Mouse (Mus musculus): ENCODE results near the gene Zscan10. TPM values are rescaled to one million over a fixed set of nuclear protein-coding genes. Genes with fewer than 3 reads are reported as not detected.
"Not testable (repeated sequence)": the region's sequence is repeated elsewhere in the genome, so short reads cannot be mapped to it uniquely, and the experiment has no call there.

Gene Zscan10
- total and polyA plus RNA-seq, 3 experiments = not detected

- no peak for DNase-seq
Observed at GRCm38 (mm10) chr17:23587253-23587652, 13.4 kb upstream of the Zscan10 start.

- DNase-seq = peak; percentile 97
Observed at GRCm38 (mm10) chr17:23592208-23592925, 8.3 kb upstream of the Zscan10 start.

- DNase-seq = no peak
Observed at GRCm38 (mm10) chr17:23592926-23593300, 7.7 kb upstream of the Zscan10 start.

GRCm38 (mm10) chr17:23595139-23595538 lies 5.5 kb upstream of the Zscan10 start:
- not testable (repeated sequence) for DNase-seq

- peak; percentile 92 for DNase-seq
Observed at GRCm38 (mm10) chr17:23598582-23599552, 1.8 kb upstream of the Zscan10 start, which contains the start of gene Zfp13. Zfp13 (minus strand) TSS chr17:23599487.

- DNase-seq = no peak
Observed at GRCm38 (mm10) chr17:23599605-23600063, 1.0 kb upstream of the Zscan10 start.

GRCm38 (mm10) chr17:23601836-23602585 lies 1.4 kb downstream of the Zscan10 start:
- DNase-seq = no peak

- no peak for DNase-seq
Observed at GRCm38 (mm10) chr17:23603077-23603476, 2.4 kb downstream of the Zscan10 start.

GRCm38 (mm10) chr17:23603542-23603941 lies 2.9 kb downstream of the Zscan10 start:
- peak; percentile 30 for DNase-seq

GRCm38 (mm10) chr17:23604394-23604793 lies 3.7 kb downstream of the Zscan10 start:
- DNase-seq = no peak

- no peak for DNase-seq
Observed at GRCm38 (mm10) chr17:23605220-23605619, 4.6 kb downstream of the Zscan10 start.

- no peak for DNase-seq
Observed at GRCm38 (mm10) chr17:23609612-23610011, 9.0 kb downstream of the Zscan10 start.

GRCm38 (mm10) chr17:23610361-23610800 lies 9.7 kb downstream of the Zscan10 start:
- DNase-seq = peak; percentile 35

- no peak for DNase-seq
Observed at GRCm38 (mm10) chr17:23617087-23617486, 16.4 kb downstream of the Zscan10 start.

- DNase-seq = no peak
Observed at GRCm38 (mm10) chr17:23620351-23620750, 19.7 kb downstream of the Zscan10 start.

GRCm38 (mm10) chr17:23627813-23628212 lies 27.2 kb downstream of the Zscan10 start:
- DNase-seq = no peak

GRCm38 (mm10) chr17:23630195-23631020 lies 29.8 kb downstream of the Zscan10 start:
- DNase-seq = peak; percentile 84

- no peak for DNase-seq
Observed at GRCm38 (mm10) chr17:23631241-23631640, 30.6 kb downstream of the Zscan10 start.

GRCm38 (mm10) chr17:23644613-23645495 lies 44.2 kb downstream of the Zscan10 start, which contains the start of gene Mmp25:
Mmp25 (minus strand) TSS chr17:23645277.
- DNase-seq = peak; percentile 14

GRCm38 (mm10) chr17:23645894-23646293 lies 45.2 kb downstream of the Zscan10 start:
- no peak for DNase-seq

All from adrenal gland, adult 2 months (tissue).